Mouse (Mus musculus): ENCODE data around the gene Ube2h.

The Ube2h gene

GRCm38 (mm10) chr6:30299116-30299515 lies 5.2 kb downstream of the Ube2h start:
- DNase-seq (ENCODE audit: low read depth) = no peak

GRCm38 (mm10) chr6:30292579-30292978 lies 11.8 kb downstream of the Ube2h start:
- no peak for DNase-seq (ENCODE audit: low read depth)

- no peak for DNase-seq (ENCODE audit: low read depth)
These were observed 16.4 kb downstream of the Ube2h start for GRCm38 (mm10) chr6:30287958-30288357.

DNA sequence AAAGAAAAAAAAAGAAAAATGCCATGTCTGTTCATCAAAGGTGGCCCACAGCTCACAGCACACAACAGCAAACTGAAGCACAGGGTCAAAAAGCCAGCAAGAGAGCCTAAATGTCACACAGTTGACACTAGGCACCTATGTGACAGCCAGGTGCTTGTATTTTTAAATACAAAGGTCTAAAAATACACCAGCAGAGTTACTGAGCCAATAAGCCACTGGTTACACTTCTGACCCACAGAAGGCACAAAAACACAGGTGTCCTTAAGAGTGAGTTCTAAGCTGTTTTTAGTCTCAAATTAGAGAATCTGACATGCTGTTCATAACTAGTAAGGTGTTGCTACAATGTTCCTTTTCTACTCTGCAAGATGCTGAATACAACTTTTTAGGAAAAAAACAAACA lies 17.7 kb downstream of the Ube2h start:
- no peak for DNase-seq (ENCODE audit: low read depth)

- no peak for DNase-seq (ENCODE audit: low read depth)
These were observed 20.2 kb downstream of the Ube2h start for GRCm38 (mm10) chr6:30284177-30284576.

DNA sequence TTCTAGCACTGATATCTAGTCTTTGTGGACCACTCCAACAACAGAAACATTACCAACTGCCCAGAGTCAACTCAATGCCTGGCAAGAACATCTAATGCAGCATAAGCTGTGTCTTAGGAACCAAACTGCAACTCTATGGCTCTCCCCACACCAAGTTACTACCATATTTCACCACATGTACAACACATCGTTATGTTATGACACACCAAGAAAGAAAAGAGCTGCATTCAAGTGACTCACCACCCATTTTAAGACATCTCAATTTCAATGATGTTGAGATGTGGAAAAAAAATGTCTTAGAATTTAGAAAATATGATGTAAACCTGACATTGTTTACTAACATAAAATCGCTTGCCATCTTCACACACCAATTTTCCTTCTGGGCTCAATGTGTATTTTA lies 22.0 kb downstream of the Ube2h start:
- DNase-seq (ENCODE audit: low read depth) = peak; percentile 57

DNA sequence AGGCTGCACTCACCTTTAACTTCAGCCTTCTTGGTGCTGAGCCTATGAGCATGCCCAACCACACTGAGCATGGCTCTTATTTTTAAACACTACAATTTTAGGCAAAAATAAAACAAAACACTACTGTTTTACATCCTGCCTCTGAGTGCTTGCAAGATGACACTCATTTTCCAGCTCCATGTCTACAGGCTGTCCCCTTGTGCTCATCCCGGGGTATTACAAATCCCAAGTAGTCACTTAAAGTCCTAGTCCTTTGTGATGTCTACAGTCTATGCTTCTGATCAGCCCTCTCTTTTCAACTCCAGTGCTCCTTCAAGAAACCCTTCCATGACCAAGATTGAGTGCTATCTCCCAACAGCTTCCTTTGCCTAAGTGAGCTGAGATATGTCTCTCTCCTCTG lies 26.0 kb downstream of the Ube2h start:
- DNase-seq (ENCODE audit: low read depth) = peak; percentile 22

GRCm38 (mm10) chr6:30276882-30277281 lies 27.5 kb downstream of the Ube2h start:
- no peak for DNase-seq (ENCODE audit: low read depth)

- DNase-seq (ENCODE audit: low read depth) = peak; percentile 18
These were observed 28.0 kb downstream of the Ube2h start for GRCm38 (mm10) chr6:30276375-30276774.

- DNase-seq (ENCODE audit: low read depth) = no peak
These were observed 29.0 kb downstream of the Ube2h start for GRCm38 (mm10) chr6:30275159-30275847.

- DNase-seq (ENCODE audit: low read depth) = no peak
These were observed 31.4 kb downstream of the Ube2h start for GRCm38 (mm10) chr6:30272911-30273310.

DNA sequence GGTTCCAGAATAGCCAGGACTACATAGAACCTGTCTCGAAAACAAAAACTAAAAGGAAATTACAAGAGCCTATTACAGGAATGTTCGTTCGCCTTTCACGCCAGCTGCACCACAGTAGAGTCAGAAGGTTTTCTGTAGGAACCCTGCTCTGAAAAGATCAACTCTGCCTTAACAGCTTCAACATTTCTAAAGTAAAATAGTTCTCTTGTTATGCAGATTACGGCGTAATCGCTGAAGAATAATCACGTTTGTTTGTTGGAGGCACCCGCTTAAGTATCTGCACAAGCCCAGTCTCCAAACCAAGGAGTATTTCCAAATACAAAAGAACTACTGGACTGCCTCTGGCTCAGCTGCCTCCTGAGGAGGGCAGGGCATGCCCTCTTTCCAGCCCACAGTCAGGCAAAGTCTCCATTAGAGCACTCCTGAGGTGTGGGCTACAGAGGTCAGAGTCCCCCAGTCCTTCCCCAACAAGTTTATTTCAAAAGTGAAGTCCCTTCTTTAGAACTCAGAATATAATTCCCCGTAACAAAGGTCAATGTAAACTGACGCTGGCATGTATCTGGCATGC lies 31.9 kb downstream of the Ube2h start:
- DNase-seq (ENCODE audit: low read depth) = no peak

DNA sequence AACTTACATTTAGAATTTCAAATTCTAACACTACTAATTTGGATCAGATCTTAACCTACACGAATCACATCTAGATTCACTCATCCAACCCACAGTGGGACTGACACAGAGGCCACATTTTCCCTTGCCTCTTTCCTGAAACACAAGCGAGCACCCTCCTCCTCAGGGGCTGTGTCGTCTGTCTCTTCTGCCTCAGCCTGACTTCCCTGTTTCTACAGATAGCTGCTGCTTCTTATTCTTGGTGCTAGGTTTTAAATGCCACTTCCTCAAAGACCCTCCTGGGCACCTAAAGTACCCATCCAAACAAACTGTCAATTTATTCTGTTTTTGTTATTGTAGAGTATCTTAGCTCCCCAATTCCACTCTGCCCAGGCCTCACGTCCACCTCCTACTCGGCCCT lies 34.5 kb downstream of the Ube2h start:
- DNase-seq (ENCODE audit: low read depth) = no peak

GRCm38 (mm10) chr6:30267486-30267885 lies 36.9 kb downstream of the Ube2h start:
- no peak for DNase-seq (ENCODE audit: low read depth)

GRCm38 (mm10) chr6:30265402-30265801 lies 38.9 kb downstream of the Ube2h start:
- no peak for DNase-seq (ENCODE audit: low read depth)

- peak; percentile 62 for DNase-seq (ENCODE audit: low read depth)
These were observed 41.3 kb downstream of the Ube2h start for GRCm38 (mm10) chr6:30263053-30263452.

- DNase-seq (ENCODE audit: low read depth) = no peak
These were observed 45.1 kb downstream of the Ube2h start for GRCm38 (mm10) chr6:30259271-30259670.

GRCm38 (mm10) chr6:30257962-30258361 lies 46.4 kb downstream of the Ube2h start:
- no peak for DNase-seq (ENCODE audit: low read depth)

DNA sequence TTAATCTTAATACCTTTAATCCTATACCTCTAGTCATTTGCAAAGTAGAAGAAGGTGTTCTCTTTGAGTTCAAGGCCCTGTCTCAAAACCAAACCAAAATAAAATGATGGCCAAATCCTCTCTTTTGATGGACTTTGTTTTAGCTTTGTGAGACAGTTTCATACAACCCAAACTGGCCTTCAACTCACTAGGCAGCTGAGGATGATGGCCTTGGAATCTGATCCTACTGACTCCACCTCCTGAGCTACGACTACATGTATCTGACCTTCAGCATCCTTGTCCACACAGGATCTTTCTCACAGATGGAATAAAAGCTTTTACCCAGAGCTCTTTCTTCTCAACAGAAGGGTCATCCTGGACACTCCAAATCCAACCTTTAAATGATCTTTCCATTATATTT lies 48.5 kb downstream of the Ube2h start:
- no peak for DNase-seq (ENCODE audit: low read depth)

GRCm38 (mm10) chr6:30252271-30253010 lies 51.9 kb downstream of the Ube2h start:
- DNase-seq (ENCODE audit: low read depth) = peak; percentile 65

GRCm38 (mm10) chr6:30248708-30249107 lies 55.6 kb downstream of the Ube2h start:
- DNase-seq (ENCODE audit: low read depth) = no peak

- no peak for DNase-seq (ENCODE audit: low read depth)
These were observed 58.4 kb downstream of the Ube2h start for GRCm38 (mm10) chr6:30245940-30246339.

DNA sequence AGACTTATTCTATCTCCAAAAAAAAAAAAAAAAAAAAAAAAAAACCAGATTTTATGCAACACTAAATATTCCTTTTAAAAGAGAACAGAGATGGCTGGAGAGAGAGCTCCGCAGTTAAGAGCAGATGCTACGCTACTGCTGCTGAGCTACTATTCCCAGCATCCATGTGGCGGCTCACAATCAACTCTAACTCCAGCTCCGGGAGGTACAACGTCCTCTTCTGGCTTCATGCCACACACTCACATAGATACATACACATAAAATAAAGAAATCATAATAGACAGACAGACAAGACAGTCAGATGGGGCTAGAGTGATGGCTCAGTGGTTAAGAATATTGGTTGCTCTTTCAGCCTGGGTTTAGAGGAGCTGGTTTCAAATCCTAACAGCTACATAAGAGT lies 58.9 kb downstream of the Ube2h start:
- no peak for DNase-seq (ENCODE audit: low read depth)
